Mouse (Mus musculus): ENCODE measurements around the gene Nebl.

DNA sequence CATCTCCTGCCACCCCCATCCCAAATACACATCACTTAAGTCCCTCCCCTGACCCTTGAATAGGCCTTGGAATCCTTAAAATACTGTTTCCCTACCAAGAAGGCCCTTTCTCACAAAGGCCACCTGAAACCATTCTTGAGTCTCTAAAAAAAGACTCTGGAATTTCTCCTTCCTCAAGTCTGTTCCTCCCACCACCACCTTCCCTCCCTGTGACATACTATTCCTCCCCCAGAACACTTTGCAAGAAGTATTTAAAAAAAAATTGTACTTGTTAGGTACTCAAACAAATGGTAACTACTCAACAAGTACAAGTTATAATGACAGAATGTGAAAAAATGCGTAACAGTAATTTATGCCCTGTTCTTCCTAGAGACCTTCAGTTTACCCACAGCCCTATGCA is 349.0 kb downstream of the Nebl start:
- TF ChIP-seq CTCF (IDR thresholded peaks at IDR 0.05; ENCODE audit: extremely low read depth, insufficient read length, insufficient replicate concordance, low read depth, low read length), result no peak
- no peak for TF ChIP-seq POLR2A (IDR thresholded peaks at IDR 0.05; ENCODE audit: low read depth, low read length)

All from small intestine, adult 2 months (tissue).